Mouse (Mus musculus): ENCODE measurements around the gene Serpina12. TPM values are rescaled to one million over a fixed set of nuclear protein-coding genes. Genes with fewer than 3 reads are reported as not detected.

Serpina12 gene
- not detected in 2 replicates for polyA plus RNA-seq (2015; fragmentation: Nextera tagmentation; extraction: Ambion mirVana)

DNA sequence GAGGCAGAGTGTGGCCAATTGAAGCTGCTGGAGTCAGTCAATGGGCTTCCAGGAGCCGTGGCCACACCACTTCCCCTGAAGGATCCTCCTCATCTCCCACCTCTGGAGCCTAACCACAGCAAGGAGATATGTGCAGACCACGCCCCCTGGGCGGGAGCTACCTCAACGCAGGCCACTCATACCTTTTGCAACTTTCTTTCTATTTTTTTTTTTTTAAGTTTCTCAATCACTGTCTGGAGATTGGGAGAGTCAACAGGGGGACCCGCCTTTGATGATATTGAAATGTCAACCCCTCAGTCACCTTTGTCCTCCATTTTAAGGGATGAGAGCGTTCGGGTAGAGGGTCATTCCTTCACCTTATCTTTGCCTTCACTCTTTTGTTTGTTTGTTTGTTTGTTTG, at the start of gene Serpina12:
Gene Serpina12, minus strand, starts transcription at position 101 of the 400 bp plus-strand sequence.

GRCm38 (mm10) chr12:104013620-104014019, 30.6 kb downstream of the Serpina12 start, which contains the start of gene Serpina9:
TSS of gene Serpina9 (minus strand) at chr12:104013755.

DNA sequence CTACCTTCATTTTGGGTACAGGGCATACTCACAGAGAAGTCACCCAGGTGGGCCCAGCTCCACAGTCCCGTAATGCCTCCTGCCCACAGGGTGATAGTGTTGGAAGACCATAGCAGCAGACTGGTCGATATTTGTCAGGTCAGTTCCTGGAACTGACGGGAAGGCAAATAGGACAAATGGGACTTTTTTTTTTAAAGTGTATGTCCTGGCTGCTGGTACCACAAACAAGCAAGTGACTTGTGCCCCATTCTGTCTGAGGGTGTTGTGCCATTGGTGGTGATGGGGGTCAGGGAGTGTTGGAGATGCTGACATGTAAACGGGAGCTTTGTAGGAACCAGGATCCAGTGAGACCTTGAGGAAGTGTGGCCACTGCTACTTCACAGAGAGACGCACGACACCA, 54.4 kb downstream of the Serpina12 start, which contains the start of gene Serpina11:
Gene Serpina11, minus strand, starts transcription at position 101 of the 400 bp plus-strand sequence.

Other genes with a start within 250 kb of the Serpina12 start
- 0.20 TPM in 1 of 2 replicates, not detected in the other for gene Serpina1b, start 214.1 kb downstream of the Serpina12 start, polyA plus RNA-seq (2015; fragmentation: Nextera tagmentation; extraction: Ambion mirVana)
- 0.41 TPM in 1 of 2 replicates, not detected in the other for gene Serpina1a, start 180.9 kb downstream of the Serpina12 start, polyA plus RNA-seq (2015; fragmentation: Nextera tagmentation; extraction: Ambion mirVana)
- gene Serpina1c, start 139.6 kb downstream of the Serpina12 start, polyA plus RNA-seq (2015; fragmentation: Nextera tagmentation; extraction: Ambion mirVana) = not detected in 2 replicates
- 0.45 TPM in 2 replicates for gene Serpina1e, start 85.5 kb downstream of the Serpina12 start, polyA plus RNA-seq (2015; fragmentation: Nextera tagmentation; extraction: Ambion mirVana)
- not detected in 2 replicates for gene Serpina11, start 54.5 kb downstream of the Serpina12 start, polyA plus RNA-seq (2015; fragmentation: Nextera tagmentation; extraction: Ambion mirVana)
- gene Serpina9, start 30.7 kb downstream of the Serpina12 start, polyA plus RNA-seq (2015; fragmentation: Nextera tagmentation; extraction: Ambion mirVana) = 0.13 and 0.17 TPM in 2 replicates
- not detected in 2 replicates for gene Serpina5, start 56.7 kb upstream of the Serpina12 start, polyA plus RNA-seq (2015; fragmentation: Nextera tagmentation; extraction: Ambion mirVana)
- not detected in 2 replicates for gene Serpina3a, start 68.3 kb upstream of the Serpina12 start, polyA plus RNA-seq (2015; fragmentation: Nextera tagmentation; extraction: Ambion mirVana)
- gene Serpina3b, start 83.6 kb upstream of the Serpina12 start, polyA plus RNA-seq (2015; fragmentation: Nextera tagmentation; extraction: Ambion mirVana) = not detected in 2 replicates
- 0.13 TPM in 1 of 2 replicates, not detected in the other for gene Serpina3c, start 109.4 kb upstream of the Serpina12 start, polyA plus RNA-seq (2015; fragmentation: Nextera tagmentation; extraction: Ambion mirVana)
- not detected in 2 replicates for gene Serpina3f, start 170.1 kb upstream of the Serpina12 start, polyA plus RNA-seq (2015; fragmentation: Nextera tagmentation; extraction: Ambion mirVana)
- 2.4 and 3.9 TPM in 2 replicates for gene Serpina3g, start 191.8 kb upstream of the Serpina12 start, polyA plus RNA-seq (2015; fragmentation: Nextera tagmentation; extraction: Ambion mirVana)
- 0.15 TPM in 1 of 2 replicates, not detected in the other for gene Serpina3i, start 218.7 kb upstream of the Serpina12 start, polyA plus RNA-seq (2015; fragmentation: Nextera tagmentation; extraction: Ambion mirVana)